Mouse (Mus musculus) forebrain, embryonic 14.5 days (tissue): ENCODE data around the gene Rps15. TPM values are rescaled to one million over a fixed set of nuclear protein-coding genes. Genes with fewer than 3 reads are reported as not detected.

ENCODE experiments used
- ATAC-seq: fragments of 200-750 bp; cut with Nextera tagmentation; 2 replicates; pipeline ENCODE4 v1.8.0; 2017; ENCODE audit warnings: mild to moderate bottlenecking, moderate library complexity
- DNase-seq: peaks from one replicate; pipeline ENCODE4 v3.0.0-alpha.2; 2015; ENCODE audit warnings: low spot score
- H3K27ac ChIP-seq: fragments of 300-500 bp; sonication (generic); 2 replicates; pipeline ENCODE4 v1.5.1; 2014; ENCODE audit warnings: low read depth, mild to moderate bottlenecking, control low read depth, low read length, moderate library complexity
- H3K27me3 ChIP-seq: fragments of 300-500 bp; sonication (generic); replicated peaks from 2 replicates; pipeline ENCODE4 v1.6.1; 2014; ENCODE audit warnings: low read length, control low read depth, mixed read lengths; ENCODE audit not compliant: control insufficient read depth, insufficient read depth
- H3K36me3 ChIP-seq: fragments of 300-500 bp; sonication (generic); 2 replicates; pipeline ENCODE4 v1.6.1; 2014; ENCODE audit warnings: low read length, control low read depth; ENCODE audit not compliant: control insufficient read depth, insufficient read depth
- H3K4me1 ChIP-seq: fragments of 300-500 bp; sonication (generic); 2 replicates; pipeline ENCODE4 v1.6.1; 2014; ENCODE audit warnings: antibody characterized with exemption, low read length, control low read depth; ENCODE audit not compliant: control insufficient read depth, insufficient read depth
- H3K4me2 ChIP-seq: fragments of 300-500 bp; sonication (generic); 2 replicates; pipeline ENCODE4 v1.6.1; 2014; ENCODE audit warnings: mild to moderate bottlenecking, control low read depth, low read length
- H3K4me3 ChIP-seq: fragments of 300-500 bp; sonication (generic); 2 replicates; pipeline ENCODE4 v1.5.1; 2014; ENCODE audit warnings: low read depth, low read length, control low read depth
- H3K9ac ChIP-seq: fragments of 300-500 bp; sonication (generic); 2 replicates; pipeline ENCODE4 v1.6.1; 2014; ENCODE audit warnings: mild to moderate bottlenecking, low read length, control low read depth, moderate library complexity
- H3K9me3 ChIP-seq: fragments of 300-500 bp; sonication (generic); replicated peaks from 2 replicates; pipeline ENCODE4 v1.6.1; 2016; ENCODE audit warnings: low read length, control low read depth, mixed read lengths; ENCODE audit not compliant: control insufficient read depth
- WGBS: fragments of 180-500 bp; shearing (Covaris S2); extraction: QIAGEN DNeasy Blood & Tissue Kit; methylation state at CpG from one replicate; pipeline ENCODE4 v1.1.7; 2014; 5-methylcytosine and 5-hydroxymethylcytosine counted together
- polyA plus RNA-seq: library from polyadenylated mRNA; unstranded; fragments of >200 nt; fragmentation: Nextera tagmentation; extraction: Ambion mirVana; gene quantifications from 2 replicates; pipeline ENCODE4 v1.2.1, GENCODE M21; 2014

Rps15 gene
- polyA plus RNA-seq, 1 experiment from 2014 or later, result 922 TPM

- no peak for ATAC-seq
- H3K36me3 ChIP-seq, result peaks cover 36% of the 10 kb centered on the region
- H3K9ac ChIP-seq, result no peak overlapping the region
- WGBS, result 91% methylated on average over 2 of the region's 2 CpGs
- no peak overlapping the region for H3K4me3 ChIP-seq
- peaks cover 24% of the 10 kb centered on the region for H3K4me1 ChIP-seq
- H3K4me2 ChIP-seq, result no peak overlapping the region
- no peaks in the 10 kb centered on the region for H3K27me3 ChIP-seq
- no peaks in the 10 kb centered on the region for H3K9me3 ChIP-seq
- no peak for DNase-seq
- no peak overlapping the region for H3K27ac ChIP-seq
Measured at GRCm38 (mm10) chr10:80270099-80270498, 22.2 kb upstream of the Rps15 start.

DNA sequence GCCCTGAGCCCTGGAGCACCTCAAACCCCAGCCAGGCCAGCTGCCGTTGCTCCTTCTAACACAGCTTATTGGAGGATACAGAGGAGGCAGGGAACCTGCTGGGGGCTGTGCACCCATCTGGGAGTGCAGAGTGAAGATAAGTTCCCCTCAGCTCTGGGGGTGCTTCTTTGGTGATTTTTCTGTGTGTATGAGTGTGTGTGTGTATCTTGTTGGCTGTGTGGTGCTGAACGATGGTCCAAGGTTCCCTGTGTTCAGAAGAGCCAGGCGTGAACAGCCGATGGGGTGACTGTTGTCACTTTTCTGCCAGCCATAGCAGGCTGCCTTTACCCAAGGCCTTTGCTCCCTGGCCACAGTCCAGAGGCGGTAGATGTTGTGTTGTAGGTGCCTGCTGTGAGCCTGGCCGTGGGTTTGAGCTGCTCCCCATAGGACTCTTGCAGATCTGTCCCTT is 21.5 kb upstream of the Rps15 start:
- Histone ChIP-seq H3K36me3 (peaks cover 43% of the 10 kb centered on the region), H3K9me3 (no peaks in the 10 kb centered on the region), H3K27me3 (no peaks in the 10 kb centered on the region), H3K9ac (no peak overlapping the region), H3K4me3 (no peak overlapping the region), H3K4me2 (no peak overlapping the region), H3K27ac (no peak overlapping the region), H3K4me1 (peaks cover 22% of the 10 kb centered on the region)
- WGBS, result 78% methylated on average over 6 of the region's 6 CpGs
- DNase-seq, result no peak
- no peak for ATAC-seq

DNA sequence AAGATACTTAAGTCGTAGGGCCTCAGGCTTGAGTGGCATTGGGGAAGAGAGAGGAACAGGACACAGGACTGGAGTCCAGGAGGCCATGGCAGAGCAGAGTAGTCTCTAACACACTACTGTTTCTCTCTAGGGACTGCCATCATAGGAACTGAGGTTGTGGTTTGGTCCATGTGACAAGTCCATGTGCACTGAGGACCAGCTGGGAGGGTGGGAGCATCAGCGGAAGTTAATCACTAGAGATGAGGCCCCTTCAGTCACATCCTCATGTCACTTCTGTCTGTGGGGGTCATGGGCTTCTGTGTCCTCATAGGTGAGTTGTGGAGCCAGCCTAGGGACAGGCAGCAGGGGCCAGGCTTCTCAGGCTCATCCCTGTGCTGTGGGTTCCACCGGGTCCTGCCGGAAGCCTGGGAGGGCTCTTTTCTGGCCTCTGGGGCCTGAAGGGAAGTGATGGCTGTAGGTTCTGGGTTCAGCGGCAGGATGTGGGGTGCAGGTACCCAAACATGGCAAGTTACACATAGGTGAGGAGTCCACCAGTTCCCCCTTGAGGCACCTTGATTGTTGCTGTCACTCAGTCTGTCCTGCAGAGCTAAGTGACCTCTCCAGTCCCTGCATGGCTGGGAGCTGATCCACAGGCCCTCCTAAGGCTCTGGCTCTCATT is 20.9 kb upstream of the Rps15 start:
- no peak overlapping the region for H3K4me2 ChIP-seq
- 82% methylated on average over 5 of the region's 5 CpGs for WGBS
- ATAC-seq, result no peak
- H3K27ac ChIP-seq, result no peak overlapping the region
- H3K4me1 ChIP-seq, result peaks cover 17% of the 10 kb centered on the region
- DNase-seq, result no peak
- no peaks in the 10 kb centered on the region for H3K27me3 ChIP-seq
- H3K9me3 ChIP-seq, result no peaks in the 10 kb centered on the region
- no peak overlapping the region for H3K4me3 ChIP-seq
- peaks cover 49% of the 10 kb centered on the region for H3K36me3 ChIP-seq
- 0 out of 2 replicates have a peak overlapping the region, but pooled peaks have one; percentile 3 for H3K9ac ChIP-seq

- H3K36me3 ChIP-seq, result peaks cover 55% of the 10 kb centered on the region
- WGBS, result 88% methylated on average over 8 of the region's 8 CpGs
- ATAC-seq (no peak), DNase-seq (no peak)
- H3K9me3 ChIP-seq, result no peaks in the 10 kb centered on the region
- no peak overlapping the region for H3K9ac ChIP-seq
- no peak overlapping the region for H3K4me2 ChIP-seq
- H3K4me1 ChIP-seq, result peaks cover 10% of the 10 kb centered on the region
- H3K27me3 ChIP-seq, result no peaks in the 10 kb centered on the region
- no peak overlapping the region for H3K4me3 ChIP-seq
- H3K27ac ChIP-seq, result no peak overlapping the region
Measured at GRCm38 (mm10) chr10:80271870-80272585, 20.2 kb upstream of the Rps15 start.

GRCm38 (mm10) chr10:80273847-80274246 is 18.4 kb upstream of the Rps15 start:
- DNase-seq, result no peak
- H3K9me3 ChIP-seq, result no peaks in the 10 kb centered on the region
- H3K27ac ChIP-seq, result no peak overlapping the region
- H3K9ac ChIP-seq, result no peak overlapping the region
- ATAC-seq, result no peak
- no peak overlapping the region for H3K4me2 ChIP-seq
- H3K4me1 ChIP-seq, result no peaks in the 10 kb centered on the region
- no peaks in the 10 kb centered on the region for H3K27me3 ChIP-seq
- no peak overlapping the region for H3K4me3 ChIP-seq
- peaks cover 65% of the 10 kb centered on the region for H3K36me3 ChIP-seq
- 91% methylated on average over 3 of the region's 3 CpGs for WGBS

GRCm38 (mm10) chr10:80276238-80276637 is 16.0 kb upstream of the Rps15 start:
- no peak overlapping the region for H3K4me3 ChIP-seq
- H3K9me3 ChIP-seq, result no peaks in the 10 kb centered on the region
- DNase-seq (no peak), ATAC-seq (no peak)
- WGBS, result 86% methylated on average over 5 of the region's 5 CpGs
- H3K27ac ChIP-seq, result no peak overlapping the region
- H3K36me3 ChIP-seq, result peaks cover 88% of the 10 kb centered on the region
- H3K4me2 ChIP-seq, result no peak overlapping the region
- H3K9ac ChIP-seq, result no peak overlapping the region
- no peaks in the 10 kb centered on the region for H3K27me3 ChIP-seq
- H3K4me1 ChIP-seq, result no peaks in the 10 kb centered on the region

GRCm38 (mm10) chr10:80278390-80278789 is 13.9 kb upstream of the Rps15 start:
- Histone ChIP-seq H3K27ac (no peak overlapping the region), H3K36me3 (peaks cover 98% of the 10 kb centered on the region), H3K9ac (no peak overlapping the region), H3K4me3 (no peak overlapping the region), H3K4me1 (no peaks in the 10 kb centered on the region), H3K4me2 (no peak overlapping the region), H3K27me3 (no peaks in the 10 kb centered on the region), H3K9me3 (no peaks in the 10 kb centered on the region)
- ATAC-seq, result no peak
- WGBS, result 92% methylated on average over 9 of the region's 9 CpGs
- no peak for DNase-seq

DNA sequence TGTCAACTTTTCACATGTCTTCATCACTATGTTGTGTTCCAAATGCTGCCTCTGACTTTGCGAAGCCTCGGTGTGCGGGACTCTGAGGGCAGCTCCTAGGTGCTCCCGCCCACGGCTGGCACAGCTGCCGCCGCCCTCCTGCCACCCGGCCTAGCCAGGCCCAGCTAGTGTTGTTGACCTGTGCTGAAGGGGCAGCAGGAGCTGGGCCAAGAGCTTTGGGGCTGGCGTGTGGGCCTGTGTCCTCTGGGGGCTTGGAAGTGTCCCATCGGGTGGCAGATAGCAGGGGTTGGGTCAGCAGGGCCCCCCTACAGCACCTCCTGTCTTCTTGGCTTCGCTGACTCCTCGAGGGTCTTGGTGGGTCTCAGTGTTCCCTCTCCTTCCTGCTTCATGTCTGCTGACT is 13.0 kb upstream of the Rps15 start:
- 94% methylated on average over 12 of the region's 12 CpGs for WGBS
- Histone ChIP-seq H3K4me2 (no peak overlapping the region), H3K36me3 (peaks cover 98% of the 10 kb centered on the region), H3K4me1 (no peaks in the 10 kb centered on the region), H3K27ac (no peak overlapping the region), H3K9me3 (no peaks in the 10 kb centered on the region), H3K27me3 (no peaks in the 10 kb centered on the region), H3K9ac (no peak overlapping the region), H3K4me3 (no peak overlapping the region)
- no peak for DNase-seq
- no peak for ATAC-seq

DNA sequence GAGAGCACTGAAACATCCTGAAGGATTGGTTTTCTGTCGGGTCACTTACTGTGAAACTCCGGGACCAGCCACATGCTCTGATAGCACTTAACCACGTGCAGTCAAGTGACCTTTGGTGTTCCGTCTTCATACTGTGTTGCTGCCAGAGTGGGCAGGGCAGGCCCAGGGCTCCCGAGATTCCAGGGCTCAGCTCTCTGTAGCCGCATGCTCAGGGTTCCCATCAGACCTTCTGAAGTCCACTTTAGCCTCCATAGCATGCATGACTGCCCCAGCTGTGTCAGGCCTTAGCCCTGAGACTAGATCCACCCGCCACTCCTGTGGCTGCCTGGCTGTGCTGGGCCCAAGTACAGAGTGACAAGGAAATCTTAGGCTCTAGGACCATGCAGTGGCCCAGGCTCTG is 10.9 kb upstream of the Rps15 start:
- Histone ChIP-seq H3K4me2 (no peak overlapping the region), H3K27me3 (no peaks in the 10 kb centered on the region), H3K9ac (no peak overlapping the region), H3K9me3 (no peaks in the 10 kb centered on the region), H3K27ac (no peak overlapping the region; the same call in 1 of the 2 replicates), H3K4me3 (no peak overlapping the region), H3K4me1 (no peaks in the 10 kb centered on the region), H3K36me3 (peaks cover 96% of the 10 kb centered on the region)
- DNase-seq, result no peak
- no peak for ATAC-seq
- 92% methylated on average over 7 of the region's 7 CpGs for WGBS
